Mouse (Mus musculus) inflammation-experienced regulatory T-cells (primary cell): ENCODE data around the gene Hus1b. TPM values are rescaled to one million over a fixed set of nuclear protein-coding genes. Genes with fewer than 3 reads are reported as not detected.

ENCODE experiments used
- polyA plus RNA-seq, 2 experiments: library from polyadenylated mRNA; unstranded; fragments of 100-300 nt; shearing (Covaris generic); gene quantifications; one replicate each; pipeline ENCODE4 v1.2.1; 2017

Gene Hus1b
- polyA plus RNA-seq = not detected

GRCm38 (mm10) chr13:30947540-30947939 lies at the start of gene Hus1b:
Gene Hus1b (minus strand): TSS chr13:30947759.

GRCm38 (mm10) chr13:30973501-30974246 lies 26.1 kb upstream of the Hus1b start, which contains the start of the genes Exoc2 and Gm5447:
Gene Exoc2 (minus strand): TSS chr13:30974093.
Gene Gm5447 (plus strand): TSS chr13:30974204.

Other genes starting within 250 kb of the Hus1b start
- gene Irf4, start 198.5 kb downstream of the Hus1b start, polyA plus RNA-seq = 10 to 100 TPM in 1 of 2 experiments, 1 to 10 TPM in 1; 6.2 to 26.0 TPM
- 10 to 100 TPM; 78.2 to 84.9 TPM for gene Exoc2, start 26.3 kb upstream of the Hus1b start, polyA plus RNA-seq
- gene Gm5447, start 26.4 kb upstream of the Hus1b start, polyA plus RNA-seq = under 1 TPM in 1 of 2 experiments, not detected in 1; 0.83 TPM